Mouse (Mus musculus) cerebellum, adult 11 months (tissue): Measurements from ENCODE around the gene Ugt1a6a.

Experiments used
- DNase-seq: peaks from one replicate; pipeline ENCODE4 v3.0.0; 2022

The Ugt1a6a gene

DNA sequence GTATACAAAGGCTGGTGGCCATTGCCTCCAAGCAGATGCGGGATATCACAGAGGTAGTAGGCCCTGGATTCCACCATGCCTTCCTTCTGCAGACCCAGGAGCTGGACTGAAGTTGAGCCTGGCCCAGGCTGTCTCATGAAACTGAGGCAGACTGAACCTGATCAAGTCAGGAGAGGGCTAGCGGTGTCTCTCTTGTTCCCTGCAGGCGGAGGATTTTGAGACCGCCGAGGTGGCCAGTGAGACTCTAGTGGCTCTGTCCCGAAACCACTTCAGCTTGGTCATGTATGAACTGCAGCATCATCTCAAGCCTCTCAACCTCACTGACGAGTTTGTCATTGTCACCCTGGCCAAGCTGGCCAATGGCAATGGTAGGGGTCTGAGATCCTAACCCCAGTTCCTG is 95.8 kb downstream of the Ugt1a6a start:
- no peak for DNase-seq

DNA sequence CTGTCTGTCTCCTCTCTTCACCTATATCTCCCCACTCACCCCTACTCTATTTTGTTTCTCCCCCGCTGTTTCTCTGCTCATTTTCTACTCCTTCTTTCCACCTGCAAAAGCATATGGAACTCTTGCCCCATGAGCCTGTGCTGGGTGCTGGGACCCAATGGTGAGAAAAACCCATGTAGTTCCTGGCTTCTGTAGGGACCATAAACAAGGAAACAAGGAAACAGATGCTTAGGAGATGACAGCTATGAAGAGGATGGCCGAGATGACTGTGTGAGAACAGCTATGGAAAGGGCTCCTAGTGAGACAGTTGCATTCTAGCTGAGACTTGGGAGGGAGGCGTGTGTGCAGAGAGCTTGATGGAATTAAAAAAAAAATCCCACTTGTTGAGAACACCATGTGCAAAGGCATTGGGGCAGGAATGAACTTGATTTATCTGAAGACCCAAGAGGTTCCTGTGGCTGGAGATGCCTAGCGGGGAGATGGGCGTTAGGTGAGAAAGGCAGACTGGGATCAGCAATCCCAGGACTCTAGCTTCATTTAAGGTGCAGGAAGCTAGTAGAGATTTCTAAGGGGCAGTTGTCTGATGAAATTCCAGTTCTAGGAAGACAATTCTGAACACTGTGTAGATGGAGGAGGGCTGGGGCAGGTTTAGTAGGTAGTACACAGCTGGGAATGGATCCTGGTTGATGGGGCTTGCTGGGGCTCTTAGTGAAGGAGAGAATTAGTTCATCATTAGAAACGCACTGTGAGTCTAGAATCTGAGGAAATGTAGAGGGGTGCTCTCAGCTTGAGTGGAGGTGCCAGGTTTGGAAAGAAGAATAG is 96.6 kb downstream of the Ugt1a6a start:
- no peak for DNase-seq

DNA sequence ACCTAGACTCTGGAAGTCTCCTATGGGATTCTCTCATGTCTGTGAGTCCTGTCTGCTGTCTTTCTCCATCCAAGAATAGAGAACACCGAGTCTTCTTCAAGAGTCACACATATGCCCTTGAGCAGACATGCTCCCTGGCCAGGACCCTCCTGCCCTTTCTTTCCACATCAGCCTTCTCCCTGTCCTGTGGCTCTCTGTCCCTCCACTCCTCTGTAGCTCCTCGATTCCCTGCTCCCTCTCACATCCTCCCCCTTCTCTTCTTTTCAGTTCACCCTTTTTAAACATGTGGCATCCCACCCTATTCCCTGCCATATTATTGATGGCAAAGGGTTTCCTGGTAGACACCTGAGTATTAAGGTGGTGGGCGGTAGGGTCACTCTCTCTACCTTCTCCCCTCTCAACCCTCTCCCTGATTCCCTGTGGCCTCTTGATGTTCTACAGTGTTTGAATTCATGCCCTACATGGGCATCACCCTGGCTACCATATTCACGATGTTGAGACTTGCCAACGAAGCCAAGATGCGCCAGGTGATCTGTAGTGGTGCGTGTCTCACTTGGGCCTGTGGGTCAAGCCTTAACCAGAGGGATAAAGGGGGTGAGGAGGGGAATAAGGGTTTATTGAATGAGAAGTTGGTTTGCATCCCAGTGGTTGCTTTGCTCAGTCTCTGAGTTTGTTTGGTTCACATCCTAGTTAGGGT is 97.3 kb downstream of the Ugt1a6a start:
- DNase-seq, result no peak

GRCm38 (mm10) chr1:88232664-88233380 is 98.2 kb downstream of the Ugt1a6a start:
- no peak for DNase-seq

- no peak for DNase-seq
These were observed 99.0 kb downstream of the Ugt1a6a start for GRCm38 (mm10) chr1:88233421-88234247.

DNA sequence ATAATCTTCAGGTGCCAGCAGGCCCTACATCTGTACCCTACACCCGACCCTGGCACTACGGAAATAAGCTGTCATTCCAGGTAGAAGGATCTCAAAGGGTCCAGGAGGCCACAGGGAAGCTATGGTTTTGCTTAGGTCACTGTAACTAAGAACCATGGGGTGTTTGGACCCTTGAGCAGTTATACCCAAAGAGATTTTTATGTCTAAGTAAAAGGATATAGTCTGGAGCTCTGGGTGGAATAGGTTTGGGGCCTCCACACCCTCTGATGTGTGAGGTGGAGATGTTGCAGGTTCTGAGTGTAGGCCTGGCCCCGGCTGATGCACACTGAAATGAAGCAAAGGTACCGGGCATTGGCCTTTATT is 99.6 kb downstream of the Ugt1a6a start:
- DNase-seq, result no peak

DNA sequence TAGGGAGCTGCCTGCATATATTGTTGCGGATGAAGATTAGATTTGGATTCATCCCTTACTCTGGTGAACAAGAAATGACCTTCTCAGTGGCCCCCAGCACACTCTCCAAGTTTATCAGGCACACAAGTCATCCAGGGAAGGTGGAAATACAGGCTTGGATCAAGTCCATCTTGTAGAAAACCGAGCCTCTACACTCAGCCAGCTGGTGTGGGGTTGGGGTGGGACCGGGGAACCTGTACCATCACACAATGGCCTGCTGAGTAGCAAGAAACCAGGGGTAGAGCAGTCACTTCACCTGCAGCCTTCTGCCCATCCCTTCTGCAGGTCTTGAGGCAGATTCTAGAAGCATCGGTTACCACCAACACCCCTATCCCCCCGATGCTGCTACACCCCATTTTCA is 100.0 kb downstream of the Ugt1a6a start:
- no peak for DNase-seq

DNA sequence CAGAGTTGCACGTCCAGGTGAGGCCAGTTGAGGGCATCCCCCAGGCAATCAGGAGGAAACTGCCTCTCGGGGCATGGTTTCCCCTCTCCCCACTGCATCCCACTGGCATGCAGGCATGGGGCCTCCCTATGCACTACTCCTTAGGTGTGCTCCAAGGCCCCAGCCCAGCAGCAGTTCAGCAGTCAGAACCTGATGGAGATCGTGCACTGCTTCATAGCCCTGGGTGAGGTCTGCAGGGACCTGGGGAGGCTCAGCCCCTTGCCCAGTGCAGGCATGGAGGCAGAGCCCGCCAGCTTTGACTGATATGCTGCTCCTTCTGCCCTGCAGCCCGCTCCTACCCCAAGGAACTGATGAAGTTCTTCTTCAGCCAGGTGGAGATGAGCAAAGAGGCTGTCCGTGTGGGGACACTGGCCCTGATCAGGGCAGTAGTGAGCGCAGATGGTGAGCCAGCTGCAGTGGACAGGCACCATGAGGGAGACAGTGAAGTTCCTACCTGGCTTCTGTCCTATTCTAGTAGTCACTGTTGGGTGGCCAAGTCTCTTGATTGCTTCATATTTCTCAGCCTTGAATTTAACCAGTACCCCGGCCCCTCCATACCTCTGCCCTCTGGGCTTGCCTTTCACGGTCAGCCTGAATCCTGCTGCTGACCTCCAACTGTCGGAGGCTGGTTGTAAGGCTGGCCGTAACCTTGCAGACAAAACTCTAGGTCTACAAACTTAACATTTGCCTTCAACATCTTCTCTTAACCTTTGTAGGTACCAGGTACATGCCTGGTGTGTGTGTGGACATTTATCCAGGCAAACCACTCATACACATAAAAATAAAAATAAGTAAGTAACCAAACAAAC is 100.7 kb downstream of the Ugt1a6a start:
- DNase-seq, result no peak

GRCm38 (mm10) chr1:88235894-88236415 is 101.3 kb downstream of the Ugt1a6a start:
- no peak for DNase-seq

- DNase-seq, result no peak
These were observed 102.7 kb downstream of the Ugt1a6a start for GRCm38 (mm10) chr1:88237311-88237710.

GRCm38 (mm10) chr1:88238771-88239170 is 104.2 kb downstream of the Ugt1a6a start:
- DNase-seq, result no peak

DNA sequence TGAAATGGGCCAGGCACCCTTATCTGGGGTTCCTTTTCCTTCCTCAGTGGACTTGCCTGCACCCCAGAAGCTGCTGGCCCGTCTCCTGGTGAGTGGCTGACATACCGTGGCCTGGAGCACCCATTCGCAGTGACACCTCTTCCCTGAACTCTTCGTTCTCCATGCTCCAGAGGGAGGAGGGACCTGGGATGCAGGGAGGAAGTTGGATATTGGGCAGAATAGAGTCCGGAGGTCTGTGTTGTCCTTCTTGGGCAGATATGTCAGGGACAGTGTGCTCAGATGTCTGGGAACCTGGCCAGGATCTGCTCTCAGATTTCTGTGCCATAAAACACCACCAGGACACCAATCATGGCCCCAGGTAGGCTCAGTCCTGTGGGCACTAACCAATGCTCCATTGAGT is 105.5 kb downstream of the Ugt1a6a start:
- no peak for DNase-seq

GRCm38 (mm10) chr1:88240579-88240978 is 106.0 kb downstream of the Ugt1a6a start:
- DNase-seq, result no peak

GRCm38 (mm10) chr1:88243861-88244260 is 109.3 kb downstream of the Ugt1a6a start:
- no peak for DNase-seq

GRCm38 (mm10) chr1:88245881-88246280 is 111.3 kb downstream of the Ugt1a6a start:
- no peak for DNase-seq

DNA sequence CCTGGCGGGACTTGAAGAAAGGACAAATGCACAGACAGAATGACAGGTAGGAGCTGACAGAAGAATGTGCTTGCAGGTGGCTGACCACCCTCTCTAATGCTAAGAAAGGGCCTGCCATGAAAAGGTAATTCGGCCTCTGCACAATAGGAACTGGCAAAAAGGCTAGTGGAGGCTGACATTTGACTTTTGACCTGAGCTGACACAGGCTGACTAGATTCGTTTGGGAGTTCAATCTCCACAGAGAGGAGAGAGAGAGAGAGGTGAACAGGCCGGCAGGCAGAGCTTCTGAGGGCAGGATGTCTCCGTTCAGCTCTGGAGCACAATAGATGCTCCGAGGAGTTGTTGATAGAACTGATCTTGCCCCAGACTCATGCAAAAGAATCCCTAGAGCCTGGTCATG is 111.8 kb downstream of the Ugt1a6a start:
- DNase-seq, result no peak

- DNase-seq, result no peak
These were observed 113.1 kb downstream of the Ugt1a6a start for GRCm38 (mm10) chr1:88247660-88248059.

- DNase-seq, result no peak
These were observed 114.0 kb downstream of the Ugt1a6a start for GRCm38 (mm10) chr1:88248658-88249057.

GRCm38 (mm10) chr1:88249596-88249995 is 115.0 kb downstream of the Ugt1a6a start:
- DNase-seq, result no peak

DNA sequence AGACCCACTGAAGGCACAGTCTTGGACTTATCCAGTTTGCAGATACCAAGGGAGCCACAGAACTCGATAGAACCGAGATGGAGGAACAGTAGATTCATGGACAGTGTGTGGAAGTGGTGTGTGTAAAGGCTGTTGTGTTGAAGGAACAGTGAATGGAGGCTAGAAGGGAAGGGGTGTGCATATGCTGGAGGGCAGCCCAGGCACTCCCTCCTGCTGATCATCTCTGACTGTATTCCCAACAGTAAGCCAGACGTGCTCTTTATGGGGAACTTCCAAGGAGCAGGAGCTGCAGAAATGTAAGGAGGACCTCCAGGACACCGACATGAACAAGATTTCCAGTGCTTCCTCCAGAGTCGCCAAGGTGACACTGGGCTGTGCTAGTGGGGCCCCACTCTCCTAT is 115.4 kb downstream of the Ugt1a6a start:
- no peak for DNase-seq

- DNase-seq, result no peak
These were observed 118.5 kb downstream of the Ugt1a6a start for GRCm38 (mm10) chr1:88253106-88253505.

DNA sequence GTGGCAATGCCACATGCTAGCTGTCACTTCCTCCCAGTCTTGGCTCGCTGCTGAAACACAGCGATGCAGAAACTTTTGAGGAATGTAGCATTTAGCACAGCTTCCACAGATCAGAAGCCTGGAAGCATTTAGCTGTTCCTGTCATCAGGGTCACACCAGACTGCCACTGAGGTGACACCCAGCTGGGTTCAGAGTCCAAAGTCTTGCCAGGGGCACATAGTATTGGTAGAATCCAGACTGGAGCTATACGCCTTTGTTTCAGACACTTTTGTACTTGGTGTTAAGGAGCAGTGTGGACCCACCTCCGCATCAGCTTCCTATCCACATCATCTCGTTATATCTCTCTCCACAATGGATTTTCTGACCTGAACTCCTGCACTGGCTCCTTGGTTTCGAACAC is 118.9 kb downstream of the Ugt1a6a start:
- DNase-seq, result no peak
